Mouse (Mus musculus) large intestine, adult 2 months (tissue): ENCODE measurements around the gene 4933402E13Rik. TPM values are rescaled to one million over a fixed set of nuclear protein-coding genes. Genes with fewer than 3 reads are reported as not detected.

Experiments used
- DNase-seq: peaks from one replicate; pipeline ENCODE4 v3.0.0-alpha.2; 2012; ENCODE audit warnings: low read depth, low spot score
- WGBS: fragments of 180-500 bp; shearing (Covaris S2); methylation state at CpG from one replicate; pipeline ENCODE4 v1.1.7; 2018; 5-methylcytosine and 5-hydroxymethylcytosine counted together
- polyA plus RNA-seq: library from polyadenylated mRNA; depleted of rRNA; stranded (reverse); fragments of >200 nt; gene quantifications from 2 replicates; pipeline ENCODE4 v1.2.3, GENCODE M21; 2012; rRNA removed

The 4933402E13Rik gene
- polyA plus RNA-seq = not detected in 2 replicates

DNA sequence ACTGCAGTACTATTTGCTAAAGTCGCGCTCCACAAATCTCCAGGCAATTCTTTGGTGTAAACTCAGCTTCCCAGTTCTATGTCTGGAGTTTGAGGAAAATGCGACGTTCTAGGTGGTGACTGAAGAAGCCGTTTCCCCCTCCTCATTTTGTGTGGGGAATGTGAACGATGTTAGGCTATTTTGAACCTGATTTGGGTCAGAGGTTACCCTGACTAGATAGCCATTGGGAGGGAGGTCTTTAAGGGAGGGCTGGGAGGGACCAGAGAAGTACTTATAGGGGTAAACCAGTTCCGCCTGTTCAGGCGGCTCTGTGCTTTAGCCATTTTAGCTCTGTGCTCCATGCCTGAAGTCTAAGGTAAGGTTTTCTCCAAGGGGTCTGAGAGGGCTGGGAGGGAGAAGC, at the start of gene 4933402E13Rik:
Gene 4933402E13Rik (plus strand): TSS at position 301 of the 400 bp plus-strand sequence.
- 75% methylated on average over 8 of the region's 8 CpGs for WGBS
- no peak for DNase-seq

Other genes with a start within 250 kb of the 4933402E13Rik start
- not detected in 2 replicates for gene 4931400O07Rik, start 184.5 kb downstream of the 4933402E13Rik start, polyA plus RNA-seq